Mouse (Mus musculus): ENCODE results near the gene Pdyn.

DNA sequence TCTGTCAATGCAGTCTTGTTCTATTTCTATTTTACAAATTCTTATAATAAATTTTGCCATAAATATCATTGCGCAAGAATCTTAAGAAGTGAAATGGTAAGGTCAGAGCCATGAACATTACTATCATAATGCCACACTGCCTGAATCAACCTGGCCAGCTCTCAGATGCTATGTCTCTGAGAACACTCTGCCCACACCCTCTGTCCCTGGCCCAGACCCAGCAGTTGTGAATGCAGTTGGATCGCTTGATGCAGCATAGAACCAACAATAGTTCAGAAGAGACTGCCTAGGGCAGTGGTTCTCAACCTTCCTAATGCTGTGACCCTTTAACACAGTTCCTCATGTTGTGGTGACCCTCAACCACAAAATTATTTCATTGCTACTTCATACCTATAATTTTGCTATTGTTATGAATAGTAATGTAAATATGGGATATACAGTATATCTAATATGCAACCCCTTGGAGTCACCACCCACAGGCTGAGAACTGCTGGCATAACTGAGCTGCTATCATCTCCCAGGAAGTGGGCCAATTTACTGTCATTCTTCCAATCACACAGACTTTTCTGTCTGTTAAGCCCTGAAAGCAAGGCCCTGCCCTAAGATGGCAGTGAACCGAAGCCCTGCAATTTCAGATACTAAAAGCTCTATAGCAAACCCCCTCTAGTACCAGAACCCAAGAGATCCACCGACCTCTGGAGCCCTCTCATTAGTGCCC lies 45.3 kb downstream of the Pdyn start:
- TF ChIP-seq CTCF (conservative IDR thresholded peaks at IDR 0.05; ENCODE audit: low read length): no peak
- TF ChIP-seq NANOG (IDR thresholded peaks at IDR 0.05; ENCODE audit: borderline replicate concordance, low read length): no peak

All from E14TG2a.4 (cell line).